Mouse (Mus musculus) CH12.LX (cell line): ENCODE data around the gene Anks1b.

Source experiments
- CTCF ChIP-seq, 2 experiments: IDR thresholded peaks in 1 of 2; conservative IDR thresholded peaks in 1 of 2; 2 replicates each; pipeline ENCODE4 v1.5.1; 2011 to 2012; ENCODE audit warnings: low read depth in 2 of 2, low read length in 2 of 2, improper control_type of control experiment in 1 of 2, inconsistent platforms in 1 of 2, mild to moderate bottlenecking in 1 of 2, moderate library complexity in 1 of 2
- MEF2A ChIP-seq: IDR thresholded peaks from 2 replicates; pipeline ENCODE4 v1.6.1; 2014; ENCODE audit warnings: low read depth, mild to moderate bottlenecking, inconsistent platforms, low read length, improper control_type of control experiment, borderline replicate concordance
- POLR2A ChIP-seq: IDR thresholded peaks from 2 replicates; pipeline ENCODE4 v1.6.1; 2011; ENCODE audit warnings: low read depth, mild to moderate bottlenecking, improper control_type of control experiment, low read length
- USF1 ChIP-seq: IDR thresholded peaks from 2 replicates; pipeline ENCODE4 v1.6.1; 2014; ENCODE audit warnings: low read depth, mild to moderate bottlenecking, inconsistent platforms, low read length, improper control_type of control experiment
- ZC3H11A ChIP-seq: IDR thresholded peaks from 2 replicates; pipeline ENCODE4 v1.6.1; 2012; ENCODE audit warnings: low read depth, mild to moderate bottlenecking, inconsistent platforms, low read length, improper control_type of control experiment

DNA sequence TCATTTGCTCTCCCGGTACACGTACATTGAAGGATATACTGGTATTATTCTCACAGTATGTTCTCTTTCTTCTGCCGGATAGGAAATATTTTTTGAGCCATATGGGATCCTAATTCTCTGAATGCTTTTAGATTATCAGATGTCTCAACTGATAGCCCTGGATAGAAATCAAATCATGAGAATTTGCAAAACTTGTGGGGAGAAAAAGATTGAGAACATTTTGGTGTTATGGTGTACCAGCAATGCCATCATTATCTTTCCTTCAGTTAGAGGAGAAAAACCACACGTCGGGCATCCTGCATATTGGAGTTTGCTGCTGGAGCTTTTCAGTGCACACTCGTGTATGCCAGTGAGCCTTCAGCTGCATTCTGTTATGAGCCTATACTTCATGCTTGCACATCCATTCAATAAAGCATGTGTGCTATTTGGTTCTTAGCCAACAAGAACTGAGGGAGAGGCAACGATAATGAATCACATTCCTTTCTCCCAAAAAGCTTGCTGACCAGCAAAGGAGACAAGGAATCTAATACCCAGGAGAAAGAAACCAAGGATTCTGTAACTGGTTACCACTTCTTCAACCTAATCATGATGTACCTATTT, 756.9 kb downstream of the Anks1b start:
- TF ChIP-seq CTCF (conservative IDR thresholded peaks at IDR 0.05 in 1 of 2, IDR thresholded peaks at IDR 0.05 in 1 of 2; ENCODE audit: low read depth in 2 of 2, low read length in 2 of 2) (no peak), MEF2A (no peak), ZC3H11A (no peak), USF1 (no peak), POLR2A (no peak)
